Mouse (Mus musculus) mouse embryonic stem cell (cell line): Measurements from ENCODE around the gene Tle2.

Experiments
- in situ Hi-C, 2 experiments: fragments of 300-500 bp; cut with MboI; formaldehyde crosslinking; loops; 1 replicate in 1 of 2; 3 replicates in 1 of 2; pipeline ENCODE4 v1.14.3; 2019 to 2020; ENCODE audit warnings: low sequenced_read_pairs in 2 of 2, low pct_unique_long_range_greater_than_20kb in 1 of 2, mixed read lengths in 1 of 2; ENCODE audit not compliant: unreplicated experiment in 1 of 2

Tle2 gene

GRCm38 (mm10) chr10:81550257-81550656 lies 24.1 kb upstream of the Tle2 start:
- in situ Hi-C loops = loop anchor here in 1 of 2 experiments (10.0 kb wide), 2 partner anchors 45 to 55 kb away; partner anchors contain the start of genes BC025920, S1pr4 and Tle6

GRCm38 (mm10) chr10:81551597-81552102 lies 22.7 kb upstream of the Tle2 start:
- in situ Hi-C loops = loop anchor here in 1 of 2 experiments (10.0 kb wide), 2 partner anchors 47 to 53 kb away; partner anchors contain the start of genes BC025920, S1pr4 and Tle6

GRCm38 (mm10) chr10:81553232-81553631 lies 21.1 kb upstream of the Tle2 start:
- in situ Hi-C loops = loop anchor here in 1 of 2 experiments (10.0 kb wide), 2 partner anchors 48 to 52 kb away; partner anchors contain the start of genes BC025920, S1pr4 and Tle6

GRCm38 (mm10) chr10:81553807-81554755 lies 20.3 kb upstream of the Tle2 start:
- in situ Hi-C loops = loop anchor here in 1 of 2 experiments (10.0 kb wide), 2 partner anchors 49 to 51 kb away; partner anchors contain the start of genes BC025920, S1pr4 and Tle6

GRCm38 (mm10) chr10:81556282-81556681 lies 18.1 kb upstream of the Tle2 start:
- in situ Hi-C loops = loop anchor here in 1 of 2 experiments (10.0 kb wide), 2 partner anchors 49 to 51 kb away; partner anchors contain the start of genes BC025920, S1pr4 and Tle6

- in situ Hi-C loops = loop anchor here in 1 of 2 experiments (10.0 kb wide), 2 partner anchors 47 to 53 kb away; partner anchors contain the start of genes BC025920, S1pr4 and Tle6
Measured at GRCm38 (mm10) chr10:81557491-81557890, 16.9 kb upstream of the Tle2 start.

GRCm38 (mm10) chr10:81559163-81559626 lies 15.2 kb upstream of the Tle2 start, which contains the start of gene Aes:
Gene Aes, plus strand, starts transcription at chr10:81559488.
- in situ Hi-C loops = loop anchor here in 1 of 2 experiments (10.0 kb wide), 2 partner anchors 46 to 54 kb away; partner anchors contain the start of genes BC025920, S1pr4 and Tle6

- in situ Hi-C loops = loop anchor here (5.0 to 10.0 kb wide), 3 partner anchors 42 to 55 kb away; partner anchors contain the start of genes Tle6 (in 2 of the 2), BC025920 (in 1 of the 2) and S1pr4 (in 1 of the 2)
Measured at GRCm38 (mm10) chr10:81559627-81560539, 14.5 kb upstream of the Tle2 start.

GRCm38 (mm10) chr10:81560719-81561459 lies 13.5 kb upstream of the Tle2 start:
- in situ Hi-C loops = loop anchor here in 1 of 2 experiments (5.0 kb wide), 1 partner anchor 41 kb away; the partner anchor contains the start of gene Tle6

GRCm38 (mm10) chr10:81562411-81562810 lies 11.9 kb upstream of the Tle2 start:
- in situ Hi-C loops = loop anchor here in 1 of 2 experiments (5.0 kb wide), 1 partner anchor 40 kb away; the partner anchor contains the start of gene Tle6

- in situ Hi-C loops = loop anchor here in 1 of 2 experiments (5.0 kb wide), 1 partner anchor 39 kb away; the partner anchor contains the start of gene Tle6
Measured at GRCm38 (mm10) chr10:81563481-81563880, 10.9 kb upstream of the Tle2 start.

- in situ Hi-C loops = loop anchor here in 1 of 2 experiments (5.0 kb wide), 1 partner anchor 38 kb away; the partner anchor contains the start of gene Tle6
Measured at GRCm38 (mm10) chr10:81564216-81564615, 10.1 kb upstream of the Tle2 start.

GRCm38 (mm10) chr10:81564734-81565133 lies 9.6 kb upstream of the Tle2 start:
- in situ Hi-C loops = loop anchor here in 1 of 2 experiments (5.0 kb wide), 1 partner anchor 38 kb away; the partner anchor contains the start of gene Tle6

- in situ Hi-C loops = no loop called here
Measured at GRCm38 (mm10) chr10:81565257-81566228, 8.8 kb upstream of the Tle2 start.

- in situ Hi-C loops = no loop called here
Measured at GRCm38 (mm10) chr10:81568381-81569191, 5.8 kb upstream of the Tle2 start.
